Mouse (Mus musculus) cerebellum, adult 11 months (tissue): ENCODE results near the gene Prss50.

Source experiments
- DNase-seq: peaks from one replicate; pipeline ENCODE4 v3.0.0; 2022

Gene Prss50

GRCm38 (mm10) chr9:110908631-110909016, 50.9 kb downstream of the Prss50 start:
- no peak for DNase-seq

DNA sequence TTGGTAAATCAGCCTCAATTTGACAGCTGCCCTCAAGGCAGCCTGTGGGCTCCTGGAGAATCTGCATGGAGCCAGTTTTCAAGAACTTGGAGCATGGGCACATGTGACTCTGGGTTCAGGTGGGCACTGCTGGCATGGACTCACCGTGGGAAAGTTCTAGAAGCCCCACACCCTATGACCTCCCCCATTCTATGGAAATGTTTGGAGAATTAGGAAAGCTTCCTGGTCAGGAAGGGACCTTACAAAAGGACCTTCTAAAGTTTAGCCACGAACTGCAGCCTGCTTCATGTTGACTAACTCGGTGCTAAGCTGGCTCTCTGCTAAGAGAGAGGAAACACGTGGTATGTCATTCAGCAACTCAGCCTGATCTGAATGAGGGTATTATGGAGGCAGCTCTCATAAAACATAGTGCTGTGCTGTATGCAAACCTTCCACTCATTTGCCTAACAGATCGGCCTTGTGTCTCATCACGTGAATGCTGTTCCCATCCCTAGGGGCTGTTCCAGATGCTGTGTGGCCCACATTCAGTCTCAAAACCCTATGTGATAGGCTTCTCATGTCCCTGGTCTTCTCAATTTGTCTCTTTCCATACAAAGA, 51.7 kb downstream of the Prss50 start:
- no peak for DNase-seq
